Mouse (Mus musculus): Measurements from ENCODE around the gene Aox3.
A peak's percentile ranks its signal among the peaks of the same experiment; 100 is the strongest.

The Aox3 gene

GRCm38 (mm10) chr1:58112880-58113279 lies at the start of gene Aox3:
TSS of gene Aox3 (plus strand) at chr1:58113130.
- DNase-seq (ENCODE audit: low spot score), result peak; percentile 91

GRCm38 (mm10) chr1:58065151-58065550 lies 47.8 kb upstream of the Aox3 start:
- no peak for DNase-seq (ENCODE audit: low spot score)

- DNase-seq (ENCODE audit: low spot score), result no peak
These were observed 47.3 kb upstream of the Aox3 start for GRCm38 (mm10) chr1:58065606-58066005.

- no peak for DNase-seq (ENCODE audit: low spot score)
These were observed 43.7 kb upstream of the Aox3 start for GRCm38 (mm10) chr1:58069181-58069580.

- DNase-seq (ENCODE audit: low spot score), result no peak
These were observed 42.8 kb upstream of the Aox3 start for GRCm38 (mm10) chr1:58070091-58070490.

- DNase-seq (ENCODE audit: low spot score), result no peak
These were observed 41.9 kb upstream of the Aox3 start for GRCm38 (mm10) chr1:58071006-58071405.

- DNase-seq (ENCODE audit: low spot score), result no peak
These were observed 41.4 kb upstream of the Aox3 start for GRCm38 (mm10) chr1:58071509-58071908.

GRCm38 (mm10) chr1:58072416-58072815 lies 40.5 kb upstream of the Aox3 start:
- no peak for DNase-seq (ENCODE audit: low spot score)

- no peak for DNase-seq (ENCODE audit: low spot score)
These were observed 39.8 kb upstream of the Aox3 start for GRCm38 (mm10) chr1:58072991-58073730.

GRCm38 (mm10) chr1:58074266-58074665 lies 38.7 kb upstream of the Aox3 start:
- no peak for DNase-seq (ENCODE audit: low spot score)

- DNase-seq (ENCODE audit: low spot score), result no peak
These were observed 35.0 kb upstream of the Aox3 start for GRCm38 (mm10) chr1:58077882-58078281.

- no peak for DNase-seq (ENCODE audit: low spot score)
These were observed 34.5 kb upstream of the Aox3 start for GRCm38 (mm10) chr1:58078390-58078789.

- no peak for DNase-seq (ENCODE audit: low spot score)
These were observed 33.2 kb upstream of the Aox3 start for GRCm38 (mm10) chr1:58079689-58080088.

- no peak for DNase-seq (ENCODE audit: low spot score)
These were observed 32.5 kb upstream of the Aox3 start for GRCm38 (mm10) chr1:58080446-58080845.

GRCm38 (mm10) chr1:58081356-58081755 lies 31.6 kb upstream of the Aox3 start:
- no peak for DNase-seq (ENCODE audit: low spot score)

- no peak for DNase-seq (ENCODE audit: low spot score)
These were observed 23.6 kb upstream of the Aox3 start for GRCm38 (mm10) chr1:58089316-58089715.

GRCm38 (mm10) chr1:58090191-58090590 lies 22.7 kb upstream of the Aox3 start:
- no peak for DNase-seq (ENCODE audit: low spot score)

GRCm38 (mm10) chr1:58091213-58091612 lies 21.7 kb upstream of the Aox3 start:
- DNase-seq (ENCODE audit: low spot score), result no peak

GRCm38 (mm10) chr1:58091992-58092560 lies 20.9 kb upstream of the Aox3 start:
- DNase-seq (ENCODE audit: low spot score), result no peak

GRCm38 (mm10) chr1:58097338-58097737 lies 15.6 kb upstream of the Aox3 start:
- no peak for DNase-seq (ENCODE audit: low spot score)

- DNase-seq (ENCODE audit: low spot score), result no peak
These were observed 13.8 kb upstream of the Aox3 start for GRCm38 (mm10) chr1:58099119-58099518.

GRCm38 (mm10) chr1:58101531-58102146 lies 11.3 kb upstream of the Aox3 start:
- DNase-seq (ENCODE audit: low spot score), result no peak

GRCm38 (mm10) chr1:58102494-58102893 lies 10.4 kb upstream of the Aox3 start:
- DNase-seq (ENCODE audit: low spot score), result no peak
